Mouse (Mus musculus) left cerebral cortex, adult 9 months (tissue): ENCODE data around the gene Sertad2.

Source experiments
- DNase-seq, 2 experiments: peaks; one replicate each; pipeline ENCODE4 v3.0.0; 2022; ENCODE audit warnings: low spot score in 2 of 2

Sertad2 gene

GRCm38 (mm10) chr11:20544801-20545515 is 1.9 kb downstream of the Sertad2 start:
- no peak for DNase-seq

DNA sequence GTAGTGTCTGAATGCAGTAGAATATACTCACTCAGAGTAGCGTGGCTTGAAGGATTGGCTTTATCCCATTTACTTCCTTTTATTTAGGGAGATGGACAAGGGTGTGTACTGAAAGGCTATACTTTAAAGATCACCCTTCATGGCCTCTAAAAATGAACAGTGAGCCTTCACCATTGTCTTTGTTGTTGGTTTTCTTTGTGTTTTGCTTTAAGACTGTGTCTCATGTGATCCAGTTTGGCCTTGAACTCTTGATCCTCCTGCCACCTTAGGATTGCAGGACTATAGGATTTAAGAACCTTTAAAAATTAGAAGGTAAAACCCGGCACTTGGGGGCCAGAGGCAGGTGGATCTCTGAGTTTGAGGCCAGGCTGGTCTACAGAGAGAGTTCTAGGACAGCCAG is 6.4 kb downstream of the Sertad2 start:
- no peak for DNase-seq

DNA sequence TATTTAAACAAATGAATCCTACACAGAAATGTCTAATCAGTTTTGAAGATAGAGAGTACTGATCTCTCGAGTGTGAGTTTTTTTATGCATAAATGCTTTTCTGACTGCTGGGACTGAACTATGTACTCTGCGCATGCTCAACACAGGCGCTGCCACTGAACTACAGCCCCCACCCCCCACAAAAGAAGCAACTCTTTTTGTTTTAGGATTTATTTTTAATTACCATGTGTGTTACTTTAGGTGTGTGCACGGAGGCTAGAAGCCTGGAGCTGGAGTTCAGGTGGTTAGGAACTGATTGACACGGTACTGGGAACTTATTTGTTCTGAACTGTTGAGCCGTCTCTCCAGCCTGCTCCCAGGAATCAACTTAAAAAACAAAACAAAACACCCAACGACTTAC is 7.1 kb downstream of the Sertad2 start:
- DNase-seq, result no peak

DNA sequence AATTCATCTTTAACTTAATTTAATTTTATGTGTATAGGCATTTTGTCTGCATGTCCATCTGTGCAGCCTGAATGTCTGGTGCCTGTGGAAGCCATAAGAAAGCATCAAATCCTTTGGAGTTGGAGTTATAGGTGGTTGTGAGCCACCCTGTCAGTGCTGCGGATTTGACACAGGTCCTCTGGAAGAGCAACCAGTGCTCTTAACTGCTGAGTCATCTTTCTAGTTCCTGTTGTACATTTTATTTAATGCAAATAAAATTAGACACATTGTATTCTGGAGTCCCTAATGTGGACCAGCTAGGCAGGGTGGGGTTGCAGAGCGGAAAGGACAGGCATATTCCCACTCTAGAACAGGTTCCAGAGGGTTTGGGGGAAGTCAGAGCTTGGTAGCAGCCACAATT is 9.0 kb downstream of the Sertad2 start:
- DNase-seq, result no peak

DNA sequence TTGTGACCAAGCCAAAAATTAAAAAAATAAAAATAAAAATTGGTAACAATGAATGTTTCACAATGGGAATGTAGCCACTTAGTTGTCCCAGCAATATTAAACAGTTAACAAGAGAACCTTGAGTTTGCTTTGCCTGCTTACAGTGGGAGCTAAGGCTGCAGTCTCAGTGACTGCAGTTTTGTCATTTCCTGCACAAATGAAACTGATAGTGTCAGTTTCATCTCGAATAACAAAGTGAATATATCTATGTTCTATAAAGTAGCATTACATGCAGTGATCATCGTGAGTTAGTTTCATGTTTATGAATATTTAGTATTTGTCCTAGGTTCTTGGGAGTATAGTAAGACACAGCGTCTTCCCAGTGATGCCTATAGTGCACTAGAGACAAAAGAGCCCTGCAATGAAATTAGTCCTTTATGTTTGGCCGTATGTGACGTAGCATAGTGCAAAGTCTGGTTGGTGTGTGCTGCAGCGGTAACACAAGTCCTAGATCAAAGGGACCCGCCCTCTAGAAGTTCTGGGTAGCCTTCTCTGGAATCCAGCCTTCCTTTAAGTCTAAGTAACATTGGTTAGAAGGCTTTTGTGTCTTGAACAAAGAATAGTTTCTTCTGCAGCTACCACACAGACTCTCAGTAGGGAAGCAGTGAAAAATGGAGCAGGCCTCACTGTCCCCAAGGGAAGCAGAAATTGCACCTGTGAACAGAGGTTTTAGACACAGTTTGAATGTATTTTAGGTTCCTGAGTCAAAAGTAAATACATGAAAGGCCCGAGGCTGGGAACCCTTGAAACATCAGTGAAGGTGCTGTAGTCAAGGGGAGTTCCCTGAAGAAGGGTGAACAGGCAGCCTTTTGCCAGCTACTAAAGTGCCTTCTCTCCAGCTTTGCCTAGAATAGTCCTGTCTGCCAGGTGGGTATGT is 10.0 kb downstream of the Sertad2 start:
- no peak for DNase-seq

- DNase-seq, result no peak
Observed at GRCm38 (mm10) chr11:20555651-20556050, 12.6 kb downstream of the Sertad2 start.

- no peak for DNase-seq
Observed at GRCm38 (mm10) chr11:20556163-20556911, 13.3 kb downstream of the Sertad2 start.

GRCm38 (mm10) chr11:20559236-20559950 is 16.3 kb downstream of the Sertad2 start:
- DNase-seq, result no peak

- no peak for DNase-seq
Observed at GRCm38 (mm10) chr11:20559951-20560642, 17.0 kb downstream of the Sertad2 start.

GRCm38 (mm10) chr11:20561323-20562002 is 18.4 kb downstream of the Sertad2 start:
- DNase-seq, result no peak

DNA sequence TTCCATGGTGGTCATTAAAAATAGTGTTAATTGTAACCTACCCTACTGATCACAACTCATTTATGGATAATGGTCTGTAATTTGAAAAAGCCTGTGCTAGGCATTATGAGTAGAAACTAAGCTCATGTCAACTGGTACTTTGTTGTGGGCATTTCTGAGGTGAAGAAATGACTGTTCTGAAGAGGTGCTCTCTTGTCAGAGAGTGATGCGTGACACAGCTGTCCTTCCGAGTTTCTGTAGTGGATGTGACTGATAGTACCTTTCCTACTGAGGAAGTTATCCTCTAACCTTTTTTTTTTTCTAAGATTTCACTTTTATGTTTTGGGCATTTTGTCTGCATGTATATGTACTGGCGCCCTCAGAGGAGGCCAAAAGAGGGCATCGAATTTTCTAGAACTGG is 22.0 kb downstream of the Sertad2 start:
- no peak for DNase-seq

- DNase-seq, result peak in 1 of 2 experiments; percentile 56
Observed at GRCm38 (mm10) chr11:20571702-20572413, 28.8 kb downstream of the Sertad2 start.

GRCm38 (mm10) chr11:20576046-20576635 is 33.1 kb downstream of the Sertad2 start:
- no peak for DNase-seq

DNA sequence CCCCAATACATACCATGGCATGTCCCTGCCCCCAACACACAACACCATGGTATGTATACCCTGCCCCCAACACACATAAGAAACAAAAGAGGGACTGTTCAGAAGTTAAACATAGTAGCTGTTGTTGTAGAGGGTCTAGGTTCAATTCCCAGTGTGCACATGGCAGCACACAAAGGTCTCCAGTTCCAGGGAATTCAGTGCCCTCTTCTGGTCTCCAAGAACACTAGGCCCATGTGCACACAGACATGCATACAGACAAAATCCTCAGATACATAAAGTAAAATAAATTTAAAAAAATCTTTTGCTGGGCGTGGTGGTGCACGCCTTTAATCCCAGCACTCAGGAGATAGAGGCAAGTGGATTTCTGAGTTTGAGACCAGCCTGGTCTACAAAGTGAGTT is 39.7 kb downstream of the Sertad2 start:
- DNase-seq, result no peak

DNA sequence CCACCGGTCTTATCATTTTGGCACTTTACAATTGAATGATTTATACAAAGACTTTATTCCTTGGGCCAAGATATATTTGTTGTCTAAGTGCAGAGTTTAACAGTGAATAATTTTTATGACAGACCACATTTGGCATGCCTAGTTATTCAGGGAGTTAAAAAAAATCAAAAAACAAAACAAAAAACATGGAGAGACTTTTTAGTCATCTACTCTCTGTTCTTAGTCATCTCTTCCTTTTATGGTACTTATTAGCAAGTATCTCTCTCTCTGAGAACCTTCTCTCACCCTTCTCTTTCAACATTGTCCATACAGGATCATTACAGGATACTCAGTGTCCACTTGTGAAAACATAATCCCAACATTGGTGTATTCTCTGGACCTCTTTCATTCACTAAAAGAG is 42.2 kb downstream of the Sertad2 start:
- DNase-seq, result no peak

GRCm38 (mm10) chr11:20586180-20586579 is 43.1 kb downstream of the Sertad2 start:
- DNase-seq, result no peak

DNA sequence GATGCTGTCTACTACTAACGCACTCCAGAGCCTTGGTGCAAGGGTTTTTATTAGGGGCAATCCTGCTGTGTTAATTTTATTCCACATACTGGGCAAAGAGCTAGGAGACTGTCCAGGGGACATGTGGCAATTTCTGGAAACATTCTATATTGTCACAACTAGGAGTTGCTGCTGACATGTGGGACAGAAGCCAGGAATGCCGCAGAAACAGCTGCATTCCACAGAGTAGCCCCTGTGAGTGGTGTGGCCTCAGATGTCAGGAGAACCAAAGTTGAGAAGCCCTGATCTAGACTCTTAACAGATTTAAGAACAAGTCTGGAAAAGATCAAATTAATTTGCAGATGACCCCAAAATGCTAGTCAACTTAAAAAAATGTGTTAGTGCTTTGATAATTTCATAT is 46.3 kb downstream of the Sertad2 start:
- DNase-seq, result no peak

DNA sequence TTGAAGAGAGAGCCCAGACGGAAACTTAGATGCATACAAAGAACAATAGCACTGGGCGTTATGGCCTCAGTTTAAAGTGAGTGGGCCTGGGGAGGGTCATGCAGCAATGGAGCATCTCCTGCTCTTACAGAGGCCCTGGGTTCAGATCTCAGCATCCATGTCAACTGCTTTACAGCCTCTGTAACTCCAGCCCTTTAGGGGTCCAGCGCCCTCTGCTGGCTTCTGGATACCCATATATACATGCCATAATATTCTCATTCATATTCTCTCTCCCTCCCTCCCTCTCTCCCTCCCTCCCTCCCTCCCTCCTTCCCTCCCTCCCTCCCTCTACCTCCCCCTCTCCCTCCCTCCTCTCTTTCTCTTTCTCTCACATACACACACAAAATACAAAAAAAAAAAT is 49.0 kb downstream of the Sertad2 start:
- no peak for DNase-seq
